Mouse (Mus musculus) ES-E14 (cell line): ENCODE results near the gene Trim2. TPM values are rescaled to one million over a fixed set of nuclear protein-coding genes. Genes with fewer than 3 reads are reported as not detected.
A peak's percentile ranks its signal among the peaks of the same experiment; 100 is the strongest.

Source experiments
- DNase-seq: peaks from one replicate; pipeline ENCODE4 v3.0.0-alpha.2; 2013; ENCODE audit warnings: low read depth, low spot score
- H3K27ac ChIP-seq: 2 replicates; pipeline ENCODE4 v1.5.1; 2012; ENCODE audit warnings: low read depth, mild to moderate bottlenecking, low read length, moderate library complexity, mixed read lengths; ENCODE audit not compliant: poor library complexity, insufficient read depth, severe bottlenecking
- H3K36me3 ChIP-seq: 2 replicates; pipeline ENCODE4 v1.6.1; 2012; ENCODE audit warnings: mild to moderate bottlenecking, low read length, moderate library complexity, mixed read lengths; ENCODE audit not compliant: control insufficient read depth, poor library complexity, insufficient read depth, severe bottlenecking
- H3K4me1 ChIP-seq, 2 experiments: fragments of 150-350 bp in 1 of 2; sonication (generic) in 1 of 2; 2 replicates each; pipeline ENCODE4 v1.6.1; 2012; ENCODE audit warnings: low read length in 2 of 2, mild to moderate bottlenecking in 1 of 2, mixed read lengths in 1 of 2; ENCODE audit not compliant: control insufficient read depth in 2 of 2, insufficient read depth in 2 of 2, poor library complexity in 1 of 2
- H3K4me3 ChIP-seq, 2 experiments: fragments of 150-350 bp in 1 of 2; sonication (generic) in 1 of 2; 2 replicates each; pipeline ENCODE4 v1.5.1; 2012; ENCODE audit warnings: low read length in 2 of 2, low read depth in 1 of 2, mild to moderate bottlenecking in 1 of 2, mixed read lengths in 1 of 2; ENCODE audit not compliant: insufficient read depth in 1 of 2, poor library complexity in 1 of 2, severe bottlenecking in 1 of 2
- H3K9ac ChIP-seq: 2 replicates; pipeline ENCODE4 v1.6.1; 2012; ENCODE audit warnings: low read depth, mild to moderate bottlenecking, low read length, mixed read lengths; ENCODE audit not compliant: poor library complexity, insufficient read depth, severe bottlenecking
- H3K9me3 ChIP-seq: fragments of 150-350 bp; sonication (generic); 2 replicates; pipeline ENCODE4 v1.6.1; 2012; ENCODE audit warnings: low read depth, mild to moderate bottlenecking, low read length; ENCODE audit not compliant: control insufficient read depth, insufficient read depth
- CHD2 ChIP-seq: IDR thresholded peaks from 2 replicates; pipeline ENCODE4 v1.6.1; 2014; ENCODE audit warnings: mild to moderate bottlenecking, low read depth, low read length, inconsistent platforms
- HCFC1 ChIP-seq: IDR thresholded peaks from 2 replicates; pipeline ENCODE4 v1.6.1; 2012; ENCODE audit warnings: low read length, inconsistent platforms, borderline replicate concordance; ENCODE audit not compliant: insufficient read depth
- MAFK ChIP-seq: IDR thresholded peaks from 2 replicates; pipeline ENCODE4 v1.6.1; 2014; ENCODE audit warnings: mild to moderate bottlenecking, low read depth, low read length, inconsistent platforms; ENCODE audit not compliant: insufficient read depth
- ZC3H11A ChIP-seq: IDR thresholded peaks from 2 replicates; pipeline ENCODE4 v1.6.1; 2012; ENCODE audit warnings: low read depth, mild to moderate bottlenecking, inconsistent platforms, low read length, borderline replicate concordance
- ZNF384 ChIP-seq: IDR thresholded peaks from 2 replicates; pipeline ENCODE4 v1.6.1; 2012; ENCODE audit warnings: low read depth, low read length, inconsistent platforms
- in situ Hi-C, 2 experiments: fragments of 600-800 bp; cut with MboI; formaldehyde crosslinking; loops; one replicate each; pipeline ENCODE4 v1.15.1; 2025; ENCODE audit warnings: low sequenced_read_pairs in 2 of 2, inconsistent platforms in 1 of 2; ENCODE audit not compliant: unreplicated experiment in 2 of 2
- total RNA-seq: library from RNA; depleted of rRNA; stranded (reverse); fragments of 300-350 nt; gene quantifications from 2 replicates; pipeline ENCODE4 v1.2.3, GENCODE M21; 2012

Trim2 gene
- total RNA-seq, 1 experiment: 27.3 TPM

DNA sequence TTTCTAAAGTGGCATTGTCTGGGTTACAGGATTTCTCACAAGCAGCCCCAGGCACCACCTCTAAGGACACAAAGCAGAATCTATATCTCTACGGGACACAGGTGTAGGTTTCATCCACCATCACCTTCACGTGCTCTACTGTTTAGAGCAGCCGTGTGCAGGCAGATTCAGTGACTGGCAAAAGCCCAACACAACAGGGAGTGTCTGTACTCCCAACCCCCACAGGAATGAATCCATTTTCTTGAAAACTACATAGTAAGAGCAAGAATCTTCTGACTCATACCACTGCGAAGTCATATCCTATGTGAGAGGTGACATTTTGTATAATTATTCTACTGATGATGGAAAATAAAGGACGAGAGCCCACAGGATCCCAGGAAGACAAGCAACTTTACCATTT is 5.6 kb upstream of the Trim2 start:
- peaks cover 0 to 6% of the 10 kb centered on the region in 2 experiments; a peak in 1 of 4 replicates for H3K4me1 ChIP-seq
- H3K27ac ChIP-seq: no peak overlapping the region
- H3K9me3 ChIP-seq: no peaks in the 10 kb centered on the region
- H3K4me3 ChIP-seq: no peak overlapping the region
- TF ChIP-seq ZNF384 (no peak), HCFC1 (no peak), MAFK (no peak), ZC3H11A (no peak), CHD2 (no peak)
- in situ Hi-C loops: loop anchor here in 1 of 2 experiments (25.0 kb wide), 1 partner anchor 400 kb away; no protein-coding TSS in a partner anchor
- H3K36me3 ChIP-seq: no peaks in the 10 kb centered on the region
- H3K9ac ChIP-seq: no peak overlapping the region
- DNase-seq: no peak

GRCm38 (mm10) chr3:84307516-84307915 is 839 bp upstream of the Trim2 start:
- H3K4me1 ChIP-seq: peaks cover 3% of the 10 kb centered on the region in 2 experiments; a peak in 2 of 4 replicates
- no peaks in the 10 kb centered on the region for H3K9me3 ChIP-seq
- TF ChIP-seq HCFC1 (no peak), CHD2 (no peak), ZC3H11A (no peak), MAFK (no peak), ZNF384 (no peak)
- DNase-seq: no peak
- no peak overlapping the region for H3K9ac ChIP-seq
- H3K4me3 ChIP-seq: no peak overlapping the region
- H3K36me3 ChIP-seq: no peaks in the 10 kb centered on the region
- in situ Hi-C loops: loop anchor here (10.0 to 25.0 kb wide), 2 partner anchors 133 to 395 kb away; partner anchors contain the start of gene Gm6525 (in 1 of the 2)
- no peak overlapping the region for H3K27ac ChIP-seq

- Histone ChIP-seq H3K4me3 (no peak overlapping the region), H3K27ac (no peak overlapping the region), H3K4me1 (peaks cover 3% of the 10 kb centered on the region in 2 experiments; a peak in 2 of 4 replicates), H3K9ac (no peak overlapping the region), H3K9me3 (no peaks in the 10 kb centered on the region), H3K36me3 (no peaks in the 10 kb centered on the region)
- no peak for DNase-seq
- in situ Hi-C loops: loop anchor here (10.0 to 25.0 kb wide), 2 partner anchors 131 to 394 kb away; partner anchors contain the start of gene Gm6525 (in 1 of the 2)
- TF ChIP-seq CHD2 (no peak), ZNF384 (no peak), HCFC1 (no peak), ZC3H11A (no peak), MAFK (no peak)
Measured at GRCm38 (mm10) chr3:84305722-84306510, 761 bp downstream of the Trim2 start.

DNA sequence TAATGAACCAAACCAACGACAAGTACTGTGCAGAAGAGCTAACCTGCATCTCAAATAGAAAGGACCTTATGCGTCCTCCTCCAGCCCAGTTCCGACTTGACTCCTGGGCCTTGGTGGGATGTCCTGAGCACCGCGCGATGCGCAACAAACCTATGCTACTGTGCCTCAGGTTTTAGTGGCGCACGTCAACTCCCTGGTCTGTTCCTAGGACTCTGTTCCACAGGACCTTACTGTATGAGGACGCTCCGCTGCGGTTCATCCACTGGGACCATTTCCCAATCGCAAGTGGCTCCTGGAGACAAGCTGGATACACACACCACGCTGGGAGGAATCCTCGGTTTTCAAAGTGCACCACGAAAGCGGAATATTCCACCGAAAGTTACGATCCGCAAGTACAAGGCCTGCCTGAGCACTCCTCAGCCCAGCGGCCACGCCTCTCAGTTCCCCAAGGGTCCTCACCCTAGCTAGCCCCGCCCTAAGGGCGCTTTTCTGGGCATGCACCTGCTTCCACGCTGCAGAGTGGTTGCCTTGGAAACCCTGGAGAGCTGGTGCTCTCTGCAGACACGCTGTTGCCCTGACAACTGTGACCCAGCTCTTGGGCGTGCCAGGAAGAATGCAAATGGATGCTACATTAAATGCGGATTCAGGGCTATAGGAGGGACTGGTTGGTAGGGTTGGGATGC is 1.5 kb downstream of the Trim2 start:
- TF ChIP-seq ZNF384: no peak
- no peak for TF ChIP-seq HCFC1
- TF ChIP-seq CHD2: no peak
- no peak for TF ChIP-seq ZC3H11A
- TF ChIP-seq MAFK: no peak
- H3K4me3 ChIP-seq: peak overlapping the region; percentile 32 to 54; a peak in 3 of 4 replicates
- peak; percentile 86 for DNase-seq
- H3K9ac ChIP-seq: no peak overlapping the region
- no peaks in the 10 kb centered on the region for H3K36me3 ChIP-seq
- in situ Hi-C loops: loop anchor here (10.0 to 25.0 kb wide), 2 partner anchors 130 to 393 kb away; partner anchors contain the start of gene Gm6525 (in 1 of the 2)
- no peak overlapping the region for H3K27ac ChIP-seq
- H3K4me1 ChIP-seq: peaks cover 3% of the 10 kb centered on the region in 2 experiments; a peak in 2 of 4 replicates
- H3K9me3 ChIP-seq: no peaks in the 10 kb centered on the region
